Mouse (Mus musculus): ENCODE measurements around the gene Acad12. TPM values are rescaled to one million over a fixed set of nuclear protein-coding genes. Genes with fewer than 3 reads are reported as not detected.
A peak's percentile ranks its signal among the peaks of the same experiment; 100 is the strongest.
"Not testable (repeated sequence)": the region's sequence is repeated elsewhere in the genome, so short reads cannot be mapped to it uniquely, and the experiment has no call there.

Gene Acad12
- polyA plus RNA-seq, 1 experiment from 2014 or later: 3.5 TPM

DNA sequence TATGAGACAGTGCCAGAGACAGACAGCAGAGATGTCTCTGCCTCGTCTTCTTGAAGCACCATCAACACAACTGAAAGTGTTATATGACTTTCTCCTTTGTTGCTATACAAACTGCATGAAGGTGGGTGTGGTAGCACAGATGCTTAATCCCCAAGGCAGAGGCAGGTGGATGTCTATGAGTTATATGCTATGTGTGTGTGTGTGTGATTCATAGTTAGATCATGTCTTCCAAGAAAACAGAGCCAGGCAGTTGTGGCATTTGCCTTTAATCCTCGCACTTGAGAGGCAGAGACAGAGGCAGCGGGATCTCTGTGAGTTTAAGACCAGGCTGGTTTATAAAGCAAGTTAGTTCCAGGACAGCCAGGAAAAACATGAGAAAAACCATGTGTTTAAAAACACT is 4.5 kb upstream of the Acad12 start:
- Histone ChIP-seq H3K27ac (ENCODE audit: low read depth, low read length) (no peak overlapping the region), H3K4me1 (replicated peaks; ENCODE audit: control insufficient read depth, insufficient read depth, low read length) (no peaks in the 10 kb centered on the region), H3K4me2 (replicated peaks; ENCODE audit: low read depth) (no peak overlapping the region), H3K9ac (ENCODE audit: low read depth, low read length) (no peak overlapping the region), H3K9me3 (ENCODE audit: control insufficient read depth) (no peaks in the 10 kb centered on the region), H3K4me3 (ENCODE audit: low read depth, low read length) (no peak overlapping the region), H3K36me3 (ENCODE audit: control insufficient read depth, insufficient read depth) (no peaks in the 10 kb centered on the region), H3K27me3 (replicated peaks; ENCODE audit: control insufficient read depth, insufficient read depth, low read length) (no peaks in the 10 kb centered on the region)
- no peak for TF ChIP-seq CTCF (IDR thresholded peaks at IDR 0.05; ENCODE audit: low read depth)
- ATAC-seq: no peak
- WGBS: 82% methylated on average over 3 of the region's 3 CpGs

DNA sequence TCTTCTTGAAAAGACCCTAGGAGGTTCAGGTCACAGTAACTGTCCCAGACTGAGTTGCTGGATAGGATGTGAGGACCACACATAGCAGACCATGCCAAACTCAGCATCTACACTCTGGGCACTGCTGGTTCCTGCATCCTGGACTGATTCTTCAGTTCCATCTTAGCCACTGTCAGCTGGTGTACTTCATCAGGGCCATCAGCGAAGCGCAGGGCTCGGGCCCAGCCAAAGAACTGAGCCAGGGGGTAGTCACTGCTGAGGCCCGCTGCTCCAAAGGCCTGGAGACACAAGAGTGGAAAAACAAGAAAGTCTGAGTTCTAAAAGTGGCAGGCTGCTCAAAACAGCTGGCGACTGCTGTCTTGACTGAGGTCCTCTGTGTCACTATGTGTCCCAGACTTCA is 2.4 kb upstream of the Acad12 start:
- 98% methylated on average over 5 of the region's 5 CpGs for WGBS
- ATAC-seq: no peak
- H3K4me2 ChIP-seq (replicated peaks; ENCODE audit: low read depth): no peak overlapping the region

DNA sequence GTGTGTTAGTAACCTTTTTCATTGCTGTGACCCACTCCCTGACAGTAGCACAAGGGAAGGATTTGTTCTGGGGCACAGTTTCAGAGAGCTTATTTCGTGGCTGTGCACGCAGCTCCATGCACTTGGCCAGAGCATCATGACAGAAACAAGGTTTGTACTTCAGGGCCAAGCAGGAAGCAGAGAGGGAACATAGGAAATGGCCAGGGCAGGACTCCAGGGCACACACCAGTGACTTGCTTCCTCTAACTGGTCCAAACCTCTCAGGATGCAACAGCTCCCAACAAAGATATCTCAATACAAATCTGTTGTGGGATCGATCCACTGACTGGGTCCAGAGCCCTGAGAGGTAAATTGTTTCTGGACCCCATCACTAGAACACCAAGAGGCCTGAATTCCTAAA is 3.8 kb downstream of the Acad12 start:
- H3K9ac ChIP-seq (ENCODE audit: low read depth, low read length); H3K4me2 ChIP-seq (replicated peaks; ENCODE audit: low read depth); H3K27me3 ChIP-seq (replicated peaks; ENCODE audit: control insufficient read depth, insufficient read depth, low read length); H3K36me3 ChIP-seq (ENCODE audit: control insufficient read depth, insufficient read depth); H3K4me1 ChIP-seq (replicated peaks; ENCODE audit: control insufficient read depth, insufficient read depth, low read length); H3K27ac ChIP-seq (ENCODE audit: low read depth, low read length); ATAC-seq; H3K4me3 ChIP-seq (ENCODE audit: low read depth, low read length); H3K9me3 ChIP-seq (ENCODE audit: control insufficient read depth): not testable (repeated sequence)
- WGBS: 79% methylated on average over 3 of the region's 3 CpGs

More for the DNA sequence above, 2.4 kb upstream of the Acad12 start:
- H3K27me3 ChIP-seq (replicated peaks; ENCODE audit: control insufficient read depth, insufficient read depth, low read length): no peaks in the 10 kb centered on the region
- no peaks in the 10 kb centered on the region for H3K9me3 ChIP-seq (ENCODE audit: control insufficient read depth)
- no peak for TF ChIP-seq CTCF (IDR thresholded peaks at IDR 0.05; ENCODE audit: low read depth)
- no peak overlapping the region for H3K9ac ChIP-seq (ENCODE audit: low read depth, low read length)
- H3K4me3 ChIP-seq (ENCODE audit: low read depth, low read length): no peak overlapping the region
- no peak overlapping the region for H3K27ac ChIP-seq (ENCODE audit: low read depth, low read length)
- no peaks in the 10 kb centered on the region for H3K36me3 ChIP-seq (ENCODE audit: control insufficient read depth, insufficient read depth)
- H3K4me1 ChIP-seq (replicated peaks; ENCODE audit: control insufficient read depth, insufficient read depth, low read length): no peaks in the 10 kb centered on the region

DNA sequence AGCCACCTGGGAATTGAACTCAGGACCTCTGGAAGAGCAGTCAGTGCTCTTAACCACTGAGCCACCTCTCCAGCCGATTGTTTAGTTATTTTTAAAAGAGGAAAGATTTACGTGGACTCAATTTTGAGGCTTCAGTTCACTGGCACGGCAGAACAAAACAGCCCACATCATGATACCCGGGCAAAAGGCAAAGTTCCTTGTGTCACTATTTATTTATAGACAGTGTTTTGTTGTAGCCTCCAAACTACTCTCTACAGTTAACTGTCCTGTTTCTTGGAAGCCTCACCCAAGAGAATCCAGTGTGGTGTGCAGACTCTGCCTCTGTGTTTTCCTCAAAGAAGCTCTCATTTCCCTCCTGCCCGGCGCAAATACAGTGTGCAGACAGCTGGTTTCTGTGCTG is 6.7 kb downstream of the Acad12 start:
- no peak for ATAC-seq
- Histone ChIP-seq H3K9me3 (ENCODE audit: control insufficient read depth) (no peaks in the 10 kb centered on the region), H3K4me3 (ENCODE audit: low read depth, low read length) (no peak overlapping the region), H3K36me3 (ENCODE audit: control insufficient read depth, insufficient read depth) (no peaks in the 10 kb centered on the region), H3K9ac (ENCODE audit: low read depth, low read length) (no peak overlapping the region), H3K4me1 (replicated peaks; ENCODE audit: control insufficient read depth, insufficient read depth, low read length) (no peaks in the 10 kb centered on the region), H3K27ac (ENCODE audit: low read depth, low read length) (no peak overlapping the region), H3K4me2 (replicated peaks; ENCODE audit: low read depth) (no peak overlapping the region), H3K27me3 (replicated peaks; ENCODE audit: control insufficient read depth, insufficient read depth, low read length) (no peaks in the 10 kb centered on the region)
- 79% methylated on average over 6 of the region's 6 CpGs for WGBS
- TF ChIP-seq CTCF (IDR thresholded peaks at IDR 0.05; ENCODE audit: low read depth): no peak

DNA sequence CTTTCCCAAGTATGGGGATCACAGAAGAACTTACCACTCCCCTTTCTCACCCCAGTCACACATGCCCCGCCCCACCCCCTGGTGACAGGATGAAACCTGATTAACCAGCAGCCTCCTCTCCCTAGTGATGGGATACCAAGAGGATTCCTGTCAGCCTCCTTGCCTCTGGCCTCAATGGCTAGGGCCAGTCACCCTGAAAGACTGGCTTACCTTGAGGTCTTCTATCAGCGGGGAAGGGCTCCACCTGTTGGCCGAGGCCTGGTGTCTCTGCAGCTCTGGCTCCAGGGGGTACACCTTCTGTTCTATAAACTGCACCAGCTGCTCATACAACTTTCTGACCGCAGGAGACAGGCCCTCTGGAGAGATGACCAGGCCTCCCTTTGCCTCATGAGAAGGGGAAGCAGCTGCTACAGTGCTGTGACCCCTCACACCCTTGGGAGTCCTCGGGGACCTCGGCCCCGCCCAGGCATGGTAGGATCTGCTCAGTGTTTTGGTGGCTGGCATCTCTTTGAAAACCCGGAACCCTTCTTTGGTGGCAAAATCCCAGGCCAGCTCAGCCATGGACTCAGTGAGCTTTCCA is 9.1 kb downstream of the Acad12 start:
- H3K36me3 ChIP-seq (ENCODE audit: control insufficient read depth, insufficient read depth); H3K4me2 ChIP-seq (replicated peaks; ENCODE audit: low read depth); H3K4me1 ChIP-seq (replicated peaks; ENCODE audit: control insufficient read depth, insufficient read depth, low read length); ATAC-seq; H3K27ac ChIP-seq (ENCODE audit: low read depth, low read length); H3K4me3 ChIP-seq (ENCODE audit: low read depth, low read length); H3K27me3 ChIP-seq (replicated peaks; ENCODE audit: control insufficient read depth, insufficient read depth, low read length); H3K9ac ChIP-seq (ENCODE audit: low read depth, low read length); H3K9me3 ChIP-seq (ENCODE audit: control insufficient read depth): not testable (repeated sequence)
- WGBS: 53% methylated on average over 7 of the region's 8 CpGs
- peak; percentile 49 for TF ChIP-seq CTCF (IDR thresholded peaks at IDR 0.05; ENCODE audit: low read depth)

DNA sequence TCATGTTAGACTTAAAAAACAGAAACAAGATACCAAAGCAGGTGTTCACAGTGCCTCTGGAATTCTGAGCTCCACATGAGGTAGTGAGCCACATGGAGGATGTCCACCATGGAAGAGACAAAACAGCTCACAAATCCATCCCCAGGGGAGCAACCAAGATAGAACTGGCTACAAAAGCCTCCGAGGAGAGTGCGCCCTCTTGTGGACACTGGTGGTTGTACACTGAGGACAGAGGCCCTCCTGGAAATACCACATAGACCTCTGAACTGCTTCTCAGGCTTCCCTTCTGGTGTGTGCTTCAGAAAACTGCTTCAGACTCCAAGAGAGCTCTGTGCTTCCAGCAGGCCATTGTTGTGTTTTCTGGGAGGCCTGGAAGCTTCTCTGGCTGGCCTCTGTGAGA is 12.6 kb downstream of the Acad12 start:
- Histone ChIP-seq H3K27me3 (replicated peaks; ENCODE audit: control insufficient read depth, insufficient read depth, low read length) (no peaks in the 10 kb centered on the region), H3K9me3 (ENCODE audit: control insufficient read depth) (no peaks in the 10 kb centered on the region), H3K27ac (ENCODE audit: low read depth, low read length) (no peak overlapping the region), H3K36me3 (ENCODE audit: control insufficient read depth, insufficient read depth) (no peaks in the 10 kb centered on the region), H3K4me3 (ENCODE audit: low read depth, low read length) (no peak overlapping the region), H3K9ac (ENCODE audit: low read depth, low read length) (no peak overlapping the region), H3K4me1 (replicated peaks; ENCODE audit: control insufficient read depth, insufficient read depth, low read length) (no peaks in the 10 kb centered on the region; the same call in 1 of the 2 replicates), H3K4me2 (replicated peaks; ENCODE audit: low read depth) (no peak overlapping the region)
- ATAC-seq: no peak
- TF ChIP-seq CTCF (IDR thresholded peaks at IDR 0.05; ENCODE audit: low read depth): peak; percentile 95
- WGBS: 0% methylated on average over 2 of the region's 2 CpGs

DNA sequence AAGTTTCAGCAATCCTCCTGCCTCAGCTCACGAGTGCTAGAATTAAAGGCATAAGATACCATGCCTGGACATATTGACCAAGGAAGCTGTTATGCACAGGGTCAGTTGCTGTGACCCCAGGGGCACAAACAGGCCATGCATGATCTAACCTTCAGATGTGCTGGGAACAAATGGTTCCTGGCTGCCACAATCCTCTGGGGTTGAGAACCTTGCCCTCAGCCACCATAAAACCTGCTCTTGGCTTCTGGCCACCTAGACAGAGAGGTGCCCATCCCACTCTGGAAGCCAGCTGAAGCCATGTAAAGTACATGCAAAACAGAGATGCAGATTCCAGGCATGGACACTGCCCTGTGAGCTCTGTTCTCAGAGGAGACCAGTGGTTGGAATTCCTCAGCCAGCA is 14.9 kb downstream of the Acad12 start:
- not testable (repeated sequence) for H3K9ac ChIP-seq (ENCODE audit: low read depth, low read length); H3K27me3 ChIP-seq (replicated peaks; ENCODE audit: control insufficient read depth, insufficient read depth, low read length); H3K4me1 ChIP-seq (replicated peaks; ENCODE audit: control insufficient read depth, insufficient read depth, low read length); H3K4me3 ChIP-seq (ENCODE audit: low read depth, low read length); H3K4me2 ChIP-seq (replicated peaks; ENCODE audit: low read depth); H3K9me3 ChIP-seq (ENCODE audit: control insufficient read depth); H3K36me3 ChIP-seq (ENCODE audit: control insufficient read depth, insufficient read depth)
- 60% methylated on average over 1 of the region's 1 CpGs for WGBS
- peak; percentile 82 for ATAC-seq
- peak overlapping the region; percentile 70 for H3K27ac ChIP-seq (ENCODE audit: low read depth, low read length)
